Mouse (Mus musculus) bone marrow, adult 2 months (tissue): Measurements from ENCODE around the gene Epb41. TPM values are rescaled to one million over a fixed set of nuclear protein-coding genes. Genes with fewer than 3 reads are reported as not detected.

Experiments
- H3K27ac ChIP-seq: fragments of 200-500 bp; 2 replicates; pipeline ENCODE4 v1.5.1; 2012; ENCODE audit warnings: low read depth, mild to moderate bottlenecking, control low read depth, inconsistent platforms, low read length; ENCODE audit not compliant: control insufficient read depth, poor library complexity, insufficient read depth
- H3K4me1 ChIP-seq: fragments of 200-500 bp; 2 replicates; pipeline ENCODE4 v1.6.1; 2011; ENCODE audit warnings: low read length; ENCODE audit not compliant: control insufficient read depth, insufficient read depth
- H3K4me3 ChIP-seq: fragments of 200-500 bp; replicated peaks from 2 replicates; pipeline ENCODE3; 2011; ENCODE audit warnings: mild to moderate bottlenecking, low read depth, low read length, control low read depth; ENCODE audit not compliant: control insufficient read depth
- CTCF ChIP-seq: fragments of 200-500 bp; IDR thresholded peaks from 2 replicates; pipeline ENCODE4 v1.5.1; 2011; ENCODE audit warnings: low read length, control low read depth; ENCODE audit not compliant: control insufficient read depth, insufficient read depth
- POLR2A ChIP-seq: fragments of 200-500 bp; IDR thresholded peaks from 2 replicates; pipeline ENCODE4 v1.6.1; 2011; ENCODE audit warnings: low read depth, mild to moderate bottlenecking, control low read depth, low read length, borderline replicate concordance; ENCODE audit not compliant: control insufficient read depth
- WGBS: fragments of 180-500 bp; shearing (Covaris S2); methylation state at CpG from one replicate; pipeline ENCODE4 v1.1.7; 2018; 5-methylcytosine and 5-hydroxymethylcytosine counted together
- polyA plus RNA-seq: library from polyadenylated mRNA; stranded (reverse); fragments of >200 nt; gene quantifications from 2 replicates; pipeline ENCODE4 v1.2.4, GENCODE M21; 2011; ENCODE audit warnings: low replicate concordance; ENCODE audit not compliant: missing spikeins, insufficient read depth, insufficient read length

Gene Epb41
- polyA plus RNA-seq, 1 experiment: 298 TPM

GRCm38 (mm10) chr4:131993792-131994191 is 81.3 kb downstream of the Epb41 start:
- no peak overlapping the region for H3K4me3 ChIP-seq
- no peaks in the 10 kb centered on the region for H3K4me1 ChIP-seq
- no peak overlapping the region for H3K27ac ChIP-seq
- 87% methylated on average over 3 of the region's 3 CpGs for WGBS
- no peak for TF ChIP-seq CTCF

- WGBS: 90% methylated on average over 4 of the region's 4 CpGs
- no peak for TF ChIP-seq CTCF
- TF ChIP-seq POLR2A: no peak
- H3K4me3 ChIP-seq: no peak overlapping the region
- H3K4me1 ChIP-seq: no peaks in the 10 kb centered on the region
- no peak overlapping the region for H3K27ac ChIP-seq
Observed at GRCm38 (mm10) chr4:131982881-131983538, 92.1 kb downstream of the Epb41 start.

- TF ChIP-seq POLR2A (no peak), CTCF (no peak)
- Histone ChIP-seq H3K4me1 (no peaks in the 10 kb centered on the region), H3K4me3 (no peak overlapping the region), H3K27ac (no peak overlapping the region)
Observed at GRCm38 (mm10) chr4:131981755-131982154, 93.4 kb downstream of the Epb41 start.

- 16% methylated on average over 4 of the region's 4 CpGs for WGBS
- H3K27ac ChIP-seq: no peak overlapping the region
- H3K4me3 ChIP-seq: no peak overlapping the region
- TF ChIP-seq POLR2A (no peak), CTCF (peak; percentile 99)
- H3K4me1 ChIP-seq: no peaks in the 10 kb centered on the region
Observed at GRCm38 (mm10) chr4:131977201-131977600, 97.9 kb downstream of the Epb41 start.

- no peaks in the 10 kb centered on the region for H3K4me1 ChIP-seq
- 93% methylated on average over 7 of the region's 7 CpGs for WGBS
- no peak overlapping the region for H3K4me3 ChIP-seq
- TF ChIP-seq POLR2A: no peak
- TF ChIP-seq CTCF: no peak
- no peak overlapping the region for H3K27ac ChIP-seq
Observed at GRCm38 (mm10) chr4:131970244-131970853, 104.8 kb downstream of the Epb41 start.

- no peaks in the 10 kb centered on the region for H3K4me1 ChIP-seq
- WGBS: 93% methylated on average over 2 of the region's 2 CpGs
- TF ChIP-seq CTCF: no peak
- TF ChIP-seq POLR2A: no peak
- no peak overlapping the region for H3K27ac ChIP-seq
- H3K4me3 ChIP-seq: no peak overlapping the region
Observed at GRCm38 (mm10) chr4:131968873-131969272, 106.2 kb downstream of the Epb41 start.

- Histone ChIP-seq H3K4me3 (no peak overlapping the region), H3K4me1 (no peaks in the 10 kb centered on the region), H3K27ac (no peak overlapping the region)
- 88% methylated on average over 3 of the region's 3 CpGs for WGBS
- TF ChIP-seq POLR2A (no peak), CTCF (no peak)
Observed at GRCm38 (mm10) chr4:131957161-131957560, 118.0 kb downstream of the Epb41 start.

GRCm38 (mm10) chr4:131950657-131951056 is 124.5 kb downstream of the Epb41 start:
- Histone ChIP-seq H3K27ac (no peak overlapping the region), H3K4me3 (no peak overlapping the region), H3K4me1 (no peaks in the 10 kb centered on the region)
- TF ChIP-seq CTCF (no peak), POLR2A (no peak)
- 86% methylated on average over 8 of the region's 8 CpGs for WGBS

- H3K4me1 ChIP-seq: no peaks in the 10 kb centered on the region
- no peak overlapping the region for H3K27ac ChIP-seq
- TF ChIP-seq POLR2A (no peak), CTCF (no peak)
- WGBS: 84% methylated on average over 5 of the region's 5 CpGs
- H3K4me3 ChIP-seq: no peak overlapping the region
Observed at GRCm38 (mm10) chr4:131949903-131950302, 125.2 kb downstream of the Epb41 start.
